Comparison of ENCODE assay signal across 1 mouse cellular context in the genomic region with DNA sequence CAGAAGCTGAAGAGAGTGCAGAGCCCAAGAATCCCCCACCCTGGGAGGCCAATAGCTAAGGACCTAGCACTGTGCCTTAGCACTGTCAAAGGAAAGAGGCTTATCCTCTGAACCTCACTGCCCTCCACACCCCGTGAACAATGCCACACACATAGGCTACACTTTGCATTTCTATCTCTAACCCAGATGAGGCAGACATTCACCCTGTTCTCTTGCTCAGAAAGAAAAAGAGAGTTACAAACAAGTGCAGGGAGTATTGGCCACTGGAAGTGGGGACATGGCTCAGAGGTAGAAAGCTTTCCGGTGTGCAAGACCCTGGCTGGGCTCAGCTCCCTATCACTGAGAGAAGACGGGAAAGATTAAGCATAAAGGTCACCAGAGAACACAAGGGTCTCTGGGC.
TF ChIP-seq lines count a peak whose summit lies in the region.

No protein-coding gene starts in this region.

TF ChIP-seq in CH12.LX, 34 proteins besides CTCF, POLR2A, EP300 and RAD21:
- TF ChIP-seq UBTF (IDR thresholded peaks at IDR 0.05; ENCODE audit: low read depth, low read length): 0 out of 2 replicates have a peak, but pooled peaks have one; percentile 46
- TF ChIP-seq CHD1 (IDR thresholded peaks at IDR 0.05; ENCODE audit: low read depth, low read length): no peak
- no peak for TF ChIP-seq ETS1 (conservative IDR thresholded peaks at IDR 0.05; ENCODE audit: low read depth, low read length)
- TF ChIP-seq SIN3A (IDR thresholded peaks at IDR 0.05; ENCODE audit: low read length): 0 out of 2 replicates have a peak, but pooled peaks have one; percentile 15
